Mouse (Mus musculus) MEL (cell line): ENCODE measurements around the gene Chd2.

Source experiments
- CHD2 ChIP-seq: IDR thresholded peaks from 2 replicates; pipeline ENCODE4 v1.6.1; 2011; ENCODE audit warnings: low read length, improper control_type of control experiment
- CTCF ChIP-seq, 3 experiments: IDR thresholded peaks in 2 of 3; conservative IDR thresholded peaks in 1 of 3; 2 replicates each; pipeline ENCODE4 v1.5.1; 2011 to 2012; ENCODE audit warnings: low read length in 3 of 3, low read depth in 2 of 3, mild to moderate bottlenecking in 2 of 3, improper control_type of control experiment in 1 of 3, inconsistent platforms in 1 of 3, mixed read lengths in 1 of 3, moderate library complexity in 1 of 3; ENCODE audit not compliant: control insufficient read depth in 1 of 3, insufficient read depth in 1 of 3, poor library complexity in 1 of 3, severe bottlenecking in 1 of 3
- E2F4 ChIP-seq: IDR thresholded peaks from 2 replicates; pipeline ENCODE4 v1.6.1; 2011; ENCODE audit warnings: low read depth, low read length, improper control_type of control experiment, borderline replicate concordance
- GATA1 ChIP-seq: IDR thresholded peaks from 2 replicates; pipeline ENCODE4 v1.6.1; 2011; ENCODE audit warnings: low read depth, low read length, improper control_type of control experiment
- MAFK ChIP-seq: IDR thresholded peaks from 2 replicates; pipeline ENCODE4 v1.6.1; 2011; ENCODE audit warnings: low read depth, mild to moderate bottlenecking, low read length, improper control_type of control experiment, borderline replicate concordance
- MAX ChIP-seq: IDR thresholded peaks from 2 replicates; pipeline ENCODE4 v1.6.1; 2011; ENCODE audit warnings: low read length, improper control_type of control experiment
- MYC ChIP-seq: IDR thresholded peaks from 2 replicates; pipeline ENCODE4 v1.6.1; 2011; ENCODE audit warnings: low read depth, mild to moderate bottlenecking, low read length, improper control_type of control experiment, moderate library complexity
- RAD21 ChIP-seq: IDR thresholded peaks from 2 replicates; pipeline ENCODE4 v1.6.1; 2011; ENCODE audit warnings: mild to moderate bottlenecking, low read depth, low read length, improper control_type of control experiment
- USF1 ChIP-seq: IDR thresholded peaks from 2 replicates; pipeline ENCODE4 v1.6.1; 2014; ENCODE audit warnings: low read depth, mild to moderate bottlenecking, inconsistent platforms, low read length, improper control_type of control experiment, moderate library complexity

GRCm38 (mm10) chr7:73378034-73378433 is 163.6 kb downstream of the Chd2 start:
- TF ChIP-seq RAD21 (no peak), GATA1 (no peak), E2F4 (no peak), MAX (no peak), CTCF (IDR thresholded peaks at IDR 0.05 in 2 of 3, conservative IDR thresholded peaks at IDR 0.05 in 1 of 3; ENCODE audit: control insufficient read depth in 1 of 3, insufficient read depth in 1 of 3, low read depth in 2 of 3, low read length in 3 of 3, poor library complexity in 1 of 3, severe bottlenecking in 1 of 3) (no peak), CHD2 (no peak), MAFK (no peak), USF1 (no peak), MYC (no peak)
